Mouse (Mus musculus) heart, postnatal 36 days (tissue): ENCODE results near the gene Gemin2. TPM values are rescaled to one million over a fixed set of nuclear protein-coding genes. Genes with fewer than 3 reads are reported as not detected.
"Not testable (repeated sequence)": the region's sequence is repeated elsewhere in the genome, so short reads cannot be mapped to it uniquely, and the experiment has no call there.

Source experiments
- DNase-seq, 2 experiments: peaks; one replicate each; pipeline ENCODE4 v3.0.0; 2021 to 2022
- intact Hi-C: fragments of 180-260 bp; cut with DNase I; formaldehyde crosslinking; loops from one replicate; pipeline ENCODE4 v1.15.1; 2025
- total RNA-seq, 2 experiments: library from RNA; stranded (reverse); gene quantifications; 2 replicates each; pipeline ENCODE4 v1.2.3; 2021

The Gemin2 gene
- 1 to 10 TPM; 6.2 to 6.5 TPM for total RNA-seq

DNA sequence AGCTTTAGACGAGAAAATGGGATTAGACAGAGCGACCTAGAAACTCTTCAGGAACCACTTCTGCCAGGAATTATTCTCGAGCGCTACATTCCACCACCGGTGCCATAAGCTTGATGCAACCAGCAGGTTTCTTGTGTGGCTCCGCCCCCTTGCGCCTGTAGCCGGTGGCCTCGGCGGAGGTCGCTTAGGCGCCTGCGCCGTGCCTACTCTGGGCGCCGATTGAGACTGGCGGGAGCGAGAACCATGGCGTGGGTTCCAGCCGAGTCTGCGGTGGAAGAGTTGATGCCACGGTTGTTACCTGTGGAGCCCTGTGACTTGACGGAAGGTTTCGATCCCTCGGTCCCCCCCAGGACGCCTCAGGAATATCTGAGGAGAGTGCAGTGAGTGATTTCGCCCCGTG, at the start of gene Gemin2:
TSS of gene Gemin2 (plus strand) at position 160 of the 400 bp plus-strand sequence.
- intact Hi-C loops: loop anchor here (2.0 to 5.0 kb wide), 3 partner anchors 54 to 204 kb away; partner anchors contain the start of genes Fbxo33 and Pnn
- peak; percentile 88 to 89 for DNase-seq

- intact Hi-C loops: no loop called here
- DNase-seq: peak; percentile 4 to 11
Measured at GRCm38 (mm10) chr12:58964583-58964982, 48.6 kb upstream of the Gemin2 start.

- DNase-seq: no peak
- intact Hi-C loops: no loop called here
Measured at GRCm38 (mm10) chr12:58976966-58977365, 36.2 kb upstream of the Gemin2 start.

GRCm38 (mm10) chr12:58981178-58981661, 32.0 kb upstream of the Gemin2 start:
- intact Hi-C loops, DNase-seq: not testable (repeated sequence)

DNA sequence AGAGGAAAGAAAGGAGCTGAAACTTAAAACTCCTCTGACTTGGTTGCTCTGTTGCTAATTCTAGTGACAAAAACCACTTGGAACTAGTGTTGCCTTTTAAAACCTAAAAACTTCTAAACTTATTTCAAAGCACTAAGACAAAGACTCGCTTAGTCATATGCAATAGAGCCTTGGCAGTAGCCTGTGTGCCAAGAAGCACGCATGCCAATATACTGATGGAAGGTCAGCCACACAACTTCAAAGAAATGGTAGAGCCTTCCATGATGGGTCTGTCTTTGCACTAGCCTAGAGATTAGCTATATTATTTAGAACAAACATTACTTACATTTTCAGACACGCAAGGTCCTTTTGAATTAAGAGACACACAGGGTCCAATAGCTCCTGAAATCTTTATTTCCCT, 27.4 kb upstream of the Gemin2 start:
- intact Hi-C loops: no loop called here
- no peak for DNase-seq

- intact Hi-C loops: loop anchor here (5.0 kb wide), 1 partner anchor 207 kb away; the partner anchor contains the start of gene Fbxo33
- no peak for DNase-seq
Measured at GRCm38 (mm10) chr12:59010482-59010881, 2.7 kb upstream of the Gemin2 start.

DNA sequence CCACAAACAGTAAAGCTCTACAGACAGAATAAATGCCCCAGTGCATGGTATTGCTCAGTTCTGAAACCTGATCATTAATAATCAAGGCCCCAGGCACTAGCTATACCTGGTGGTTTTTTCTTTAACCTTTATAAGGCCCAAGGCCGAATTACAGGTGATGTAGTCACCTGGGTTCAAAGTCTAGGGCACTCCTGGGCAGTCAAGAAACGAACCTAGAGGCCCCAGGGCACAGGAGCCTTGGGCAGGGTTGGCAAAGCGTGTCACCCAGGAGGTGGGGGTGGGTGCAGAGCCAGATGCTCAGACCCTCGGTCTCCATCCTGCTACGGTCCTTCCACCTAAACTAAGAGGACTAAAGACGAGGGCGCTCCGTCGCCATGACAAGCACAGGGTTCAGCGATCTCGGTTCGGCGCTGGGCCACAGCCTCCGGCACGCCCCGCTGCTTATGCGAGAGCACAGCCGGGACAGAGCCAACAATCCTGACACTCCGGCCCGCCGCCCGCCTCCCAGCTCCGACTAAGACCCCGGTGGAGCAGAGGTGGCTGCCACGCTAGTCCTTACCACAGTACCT, 1.8 kb upstream of the Gemin2 start:
- DNase-seq: no peak
- intact Hi-C loops: loop anchor here (5.0 kb wide), 1 partner anchor 206 kb away; the partner anchor contains the start of gene Fbxo33

- intact Hi-C loops: loop anchor here (2.0 to 5.0 kb wide), 3 partner anchors 55 to 205 kb away; partner anchors contain the start of genes Fbxo33 and Pnn
- DNase-seq: peak; percentile 98
Measured at GRCm38 (mm10) chr12:59011844-59012709, 1.1 kb upstream of the Gemin2 start, which contains the start of gene Sec23a. Gene Sec23a (minus strand): TSS chr12:59012017.

- intact Hi-C loops: loop anchor here (2.0 to 5.0 kb wide), 3 partner anchors 54 to 205 kb away; partner anchors contain the start of genes Fbxo33 and Pnn
- peak; percentile 11 to 30 for DNase-seq
Measured at GRCm38 (mm10) chr12:59012710-59013091, 492 bp upstream of the Gemin2 start.

DNA sequence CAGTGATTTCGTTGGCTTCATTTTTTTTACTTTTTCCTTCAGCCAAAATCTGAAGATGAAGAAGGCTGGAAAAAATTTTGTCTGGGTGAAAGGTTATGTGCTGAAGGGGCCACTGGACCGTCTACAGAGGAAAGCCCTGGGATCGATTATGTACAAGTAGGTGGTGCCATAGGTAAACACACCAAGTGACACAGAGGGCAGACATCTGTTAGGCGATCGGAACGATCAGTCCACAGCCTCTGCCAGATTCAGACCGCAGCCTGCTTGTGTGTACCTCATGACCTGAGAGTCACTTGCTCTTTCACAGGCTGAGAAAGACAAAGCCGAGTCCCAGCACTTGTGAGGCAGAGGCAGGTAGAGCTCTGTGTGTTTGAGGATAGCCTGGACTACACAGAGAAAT, 4.8 kb downstream of the Gemin2 start:
- intact Hi-C loops: no loop called here

DNA sequence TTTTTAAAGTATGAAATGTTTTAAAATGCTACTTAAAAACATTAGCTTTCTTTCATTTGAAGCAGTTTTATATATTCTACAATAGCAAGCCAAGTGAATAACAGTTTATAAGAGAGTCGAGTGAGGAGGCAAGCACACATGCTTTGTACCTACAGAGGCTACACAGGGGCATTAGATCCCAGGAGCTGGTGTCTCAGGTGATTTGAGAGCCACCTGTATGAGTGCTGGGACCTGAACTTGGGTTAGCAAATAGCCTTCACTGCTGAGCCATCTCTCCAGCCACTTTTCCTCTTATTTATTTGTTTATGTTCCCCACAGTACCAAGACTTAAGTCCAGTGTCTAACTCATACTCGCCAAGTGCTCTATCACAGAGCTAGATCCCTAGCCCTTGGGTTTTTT, 6.7 kb downstream of the Gemin2 start:
- intact Hi-C loops: no loop called here
- DNase-seq: no peak

More for the DNA sequence above, 4.8 kb downstream of the Gemin2 start:
- DNase-seq: no peak

GRCm38 (mm10) chr12:59021306-59021705, 8.1 kb downstream of the Gemin2 start:
- intact Hi-C loops: no loop called here
- no peak for DNase-seq

DNA sequence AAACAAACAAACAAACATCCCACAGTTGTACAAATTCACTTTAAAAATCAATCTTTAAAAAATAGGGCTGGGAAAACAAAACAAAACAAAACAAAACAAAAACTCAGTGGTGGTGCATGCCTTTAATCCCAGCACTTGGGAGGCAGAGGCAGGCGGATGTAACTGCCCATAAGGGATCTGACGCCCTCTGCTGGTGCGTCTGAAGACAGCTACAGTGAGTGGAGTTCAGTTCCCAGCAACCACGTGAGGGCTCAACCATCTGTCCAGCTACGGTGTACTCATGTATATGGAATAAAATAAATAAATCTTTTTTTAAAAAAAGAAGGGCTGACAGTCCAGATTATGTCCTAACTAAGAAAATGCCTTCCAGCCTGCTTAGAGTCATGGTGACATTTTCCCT, 18.9 kb downstream of the Gemin2 start:
- DNase-seq: no peak
- intact Hi-C loops: no loop called here

DNA sequence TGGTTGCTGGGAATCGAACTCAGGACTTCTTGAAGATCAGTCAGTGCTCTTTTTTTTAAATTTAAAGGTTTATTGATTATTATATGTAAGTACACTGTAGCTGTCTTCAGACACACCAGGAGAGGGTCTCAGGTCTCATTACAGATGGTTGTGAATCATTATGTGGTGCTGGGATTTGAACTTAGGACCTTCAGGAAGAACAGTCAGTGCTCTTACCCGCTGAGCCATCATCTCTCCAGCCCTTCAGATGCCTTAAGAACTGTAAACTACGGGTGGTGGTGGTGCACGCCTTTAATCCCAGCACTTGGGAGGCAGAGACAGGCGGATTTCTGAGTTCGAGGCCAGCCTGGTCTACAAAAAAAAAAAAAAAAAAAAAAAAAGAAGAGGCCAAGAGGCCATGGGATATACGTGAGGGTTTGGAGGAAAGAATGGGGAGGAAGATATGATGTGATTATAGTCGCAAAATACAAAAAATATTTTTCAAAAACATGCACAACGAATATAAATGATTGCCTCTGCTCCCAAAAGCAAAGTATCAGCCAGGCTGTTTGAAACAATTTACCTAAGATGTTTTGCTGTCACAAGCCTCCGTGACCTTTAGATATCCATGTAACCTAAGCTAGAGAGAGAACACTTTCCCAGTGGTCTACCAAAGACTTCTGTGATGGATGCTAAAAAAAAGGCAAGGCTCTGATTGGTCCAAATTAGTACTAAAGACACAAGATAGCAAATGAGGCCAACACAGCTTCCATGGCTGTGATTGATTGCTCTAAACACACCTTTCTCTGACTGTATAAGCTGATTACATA, 26.2 kb downstream of the Gemin2 start:
- intact Hi-C loops: no loop called here
- DNase-seq: no peak

DNA sequence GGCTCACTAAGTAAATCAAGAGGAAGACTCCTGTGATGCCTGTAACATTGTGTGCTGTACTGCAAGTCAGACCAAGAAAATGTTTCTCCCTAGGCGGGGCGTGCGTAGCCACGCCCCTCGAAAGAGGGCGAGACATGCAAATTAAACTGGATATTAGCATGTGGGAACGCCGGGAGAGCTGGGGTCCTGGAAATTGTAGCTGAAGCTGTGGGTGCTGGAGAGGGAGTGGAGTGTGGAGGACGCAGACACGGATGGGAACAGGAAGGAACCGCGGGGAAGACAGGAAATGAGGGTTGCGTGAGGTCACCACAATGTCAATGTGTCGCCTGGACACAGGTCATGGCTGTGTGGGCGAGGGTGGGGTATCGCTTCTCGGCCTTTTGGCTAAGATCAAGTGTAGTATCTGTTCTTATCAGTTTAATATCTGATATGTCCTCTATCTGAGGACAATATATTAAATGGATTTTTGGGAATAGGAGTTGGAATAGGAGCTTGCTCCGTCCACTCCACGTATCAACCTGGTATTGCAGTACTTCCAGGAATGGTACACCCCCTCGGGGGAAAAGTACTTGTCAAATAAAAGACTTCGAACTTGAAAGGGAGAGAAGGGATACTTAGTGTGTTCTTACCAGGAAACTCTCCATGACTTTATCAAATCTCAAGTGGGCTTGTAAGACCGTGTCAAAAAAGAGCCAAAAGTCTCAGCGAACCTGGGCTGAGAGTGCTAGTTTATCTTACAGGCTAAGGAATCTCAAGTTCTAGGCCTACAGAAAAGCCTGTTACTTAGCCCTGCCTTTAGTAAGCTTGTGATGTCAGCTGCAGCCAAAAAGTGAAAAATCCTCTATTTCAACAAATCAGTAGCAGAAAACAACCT, 27.0 kb downstream of the Gemin2 start:
- DNase-seq: peak; percentile 13 to 16
- intact Hi-C loops: no loop called here

- no peak for DNase-seq
- intact Hi-C loops: no loop called here
Measured at GRCm38 (mm10) chr12:59040851-59041250, 27.7 kb downstream of the Gemin2 start.

GRCm38 (mm10) chr12:59052470-59052869, 39.3 kb downstream of the Gemin2 start:
- DNase-seq: no peak
- intact Hi-C loops: no loop called here

DNA sequence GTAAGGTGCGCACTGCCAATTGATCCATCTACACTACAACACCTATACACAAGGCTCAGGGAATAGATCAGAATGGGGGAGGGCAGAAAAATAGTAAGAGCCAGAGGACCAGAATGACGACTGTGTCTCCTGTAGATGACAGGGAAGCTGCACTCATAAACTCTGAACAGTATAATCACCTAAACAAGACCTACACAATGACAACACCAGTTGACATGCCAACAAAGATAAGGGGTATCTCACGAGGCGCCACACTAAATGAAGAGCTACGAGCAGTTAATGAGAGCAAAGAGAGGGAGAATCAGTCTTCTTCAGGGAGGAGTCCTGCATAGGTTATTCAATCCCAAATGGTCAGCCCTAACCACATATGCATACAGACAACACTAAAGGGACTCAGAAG, 40.0 kb downstream of the Gemin2 start:
- DNase-seq: no peak
- intact Hi-C loops: no loop called here

GRCm38 (mm10) chr12:59053976-59054375, 40.8 kb downstream of the Gemin2 start:
- no peak for DNase-seq

More at GRCm38 (mm10) chr12:59053976-59054375, 40.8 kb downstream of the Gemin2 start:
- intact Hi-C loops: no loop called here
